Mouse (Mus musculus) liver, postnatal 0 days (tissue): Measurements from ENCODE around the gene Lrrc4c.

ENCODE experiments used
- CTCF ChIP-seq: sonication (generic); IDR thresholded peaks from 2 replicates; pipeline ENCODE4 v1.5.1; 2016; ENCODE audit warnings: antibody characterized with exemption, low read depth
- EP300 ChIP-seq: IDR thresholded peaks from 2 replicates; pipeline ENCODE4 v1.6.1; 2016; ENCODE audit warnings: antibody characterized with exemption, low read depth, mild to moderate bottlenecking

- no peak for TF ChIP-seq EP300
- no peak for TF ChIP-seq CTCF
These were observed 478.9 kb downstream of the Lrrc4c start for GRCm38 (mm10) chr2:96796681-96797385.
